Mouse (Mus musculus) CH12.LX (cell line): ENCODE data around the gene Tha1. TPM values are rescaled to one million over a fixed set of nuclear protein-coding genes. Genes with fewer than 3 reads are reported as not detected.

ENCODE experiments used
- DNase-seq: peaks from one replicate; pipeline ENCODE4 v3.0.0-alpha.2; 2013; ENCODE audit errors: extremely low read depth
- H3K27ac ChIP-seq: 2 replicates; pipeline ENCODE4 v1.5.1; 2012; ENCODE audit warnings: low read depth, mild to moderate bottlenecking, control low read depth, moderate library complexity; ENCODE audit not compliant: insufficient read depth
- H3K27me3 ChIP-seq: replicated peaks from 2 replicates; pipeline ENCODE3; 2012; ENCODE audit warnings: inconsistent platforms
- H3K36me3 ChIP-seq, 2 experiments: replicated peaks in 1 of 2; 2 replicates each; pipeline versions ENCODE3 to v1.6.1; 2012; ENCODE audit warnings: inconsistent platforms in 1 of 2, low read length in 1 of 2, mild to moderate bottlenecking in 1 of 2, mixed read lengths in 1 of 2, moderate library complexity in 1 of 2; ENCODE audit not compliant: control insufficient read depth in 1 of 2, insufficient read depth in 1 of 2
- H3K4me1 ChIP-seq, 2 experiments: 2 replicates each; pipeline ENCODE4 v1.6.1; 2012; ENCODE audit warnings: inconsistent platforms in 1 of 2, moderate library complexity in 1 of 2; ENCODE audit not compliant: insufficient read depth in 2 of 2, control insufficient read depth in 1 of 2
- H3K4me2 ChIP-seq: 2 replicates; pipeline ENCODE4 v1.6.1; 2012; ENCODE audit warnings: low read depth, mild to moderate bottlenecking, control low read depth; ENCODE audit not compliant: poor library complexity, insufficient read depth, severe bottlenecking
- H3K4me3 ChIP-seq, 3 experiments: fragments of 150-350 bp in 1 of 3; sonication (generic) in 1 of 3; replicated peaks in 1 of 3; 2 replicates each; pipeline versions ENCODE3 to v1.5.1; 2011 to 2012; ENCODE audit warnings: low read depth in 2 of 3, low read length in 2 of 3, mild to moderate bottlenecking in 2 of 3, moderate library complexity in 2 of 3, control low read depth in 1 of 3, improper control_type of control experiment in 1 of 3, inconsistent platforms in 1 of 3, mixed read lengths in 1 of 3; ENCODE audit not compliant: poor library complexity in 1 of 3
- H3K79me2 ChIP-seq: replicated peaks from 2 replicates; pipeline ENCODE4 v1.6.1; 2012; ENCODE audit warnings: mild to moderate bottlenecking, moderate library complexity; ENCODE audit not compliant: control insufficient read depth, poor library complexity, insufficient read depth, severe bottlenecking; ENCODE audit errors: extremely low read depth
- H3K9ac ChIP-seq: 2 replicates; pipeline ENCODE4 v1.6.1; 2012; ENCODE audit warnings: low read depth, mild to moderate bottlenecking, control low read depth, moderate library complexity; ENCODE audit not compliant: insufficient read depth
- H3K9me3 ChIP-seq: replicated peaks from 2 replicates; pipeline ENCODE3; 2012; ENCODE audit warnings: low read length, inconsistent platforms, mixed read lengths
- BHLHE40 ChIP-seq: IDR thresholded peaks from 2 replicates; pipeline ENCODE4 v1.6.1; 2011; ENCODE audit warnings: mild to moderate bottlenecking, low read depth, low read length, improper control_type of control experiment
- CHD1 ChIP-seq: IDR thresholded peaks from 2 replicates; pipeline ENCODE4 v1.6.1; 2012; ENCODE audit warnings: low read depth, low read length, improper control_type of control experiment, inconsistent platforms
- CHD2 ChIP-seq: IDR thresholded peaks from 2 replicates; pipeline ENCODE4 v1.6.1; 2011; ENCODE audit warnings: low read length, improper control_type of control experiment
- CTCF ChIP-seq, 2 experiments: IDR thresholded peaks in 1 of 2; conservative IDR thresholded peaks in 1 of 2; 2 replicates each; pipeline ENCODE4 v1.5.1; 2011 to 2012; ENCODE audit warnings: low read depth in 2 of 2, low read length in 2 of 2, improper control_type of control experiment in 1 of 2, inconsistent platforms in 1 of 2, mild to moderate bottlenecking in 1 of 2, moderate library complexity in 1 of 2
- E2F4 ChIP-seq: IDR thresholded peaks from 2 replicates; pipeline ENCODE4 v1.6.1; 2011; ENCODE audit warnings: low read depth, low read length, improper control_type of control experiment; ENCODE audit not compliant: insufficient replicate concordance
- ELF1 ChIP-seq: IDR thresholded peaks from 2 replicates; pipeline ENCODE4 v1.6.1; 2014; ENCODE audit warnings: low read depth, mild to moderate bottlenecking, inconsistent platforms, low read length, improper control_type of control experiment
- EP300 ChIP-seq: IDR thresholded peaks from 2 replicates; pipeline ENCODE4 v1.6.1; 2011; ENCODE audit warnings: low read length, improper control_type of control experiment
- ETS1 ChIP-seq: conservative IDR thresholded peaks from 2 replicates; pipeline ENCODE4 v1.6.1; 2012; ENCODE audit warnings: low read depth, mild to moderate bottlenecking, inconsistent platforms, low read length, improper control_type of control experiment, moderate library complexity
- GABPA ChIP-seq: IDR thresholded peaks from 2 replicates; pipeline ENCODE4 v1.6.1; 2012; ENCODE audit warnings: low read depth, low read length, improper control_type of control experiment, inconsistent platforms; ENCODE audit not compliant: insufficient replicate concordance
- HCFC1 ChIP-seq: IDR thresholded peaks from 2 replicates; pipeline ENCODE4 v1.6.1; 2012; ENCODE audit warnings: low read depth, mild to moderate bottlenecking, inconsistent platforms, low read length, improper control_type of control experiment
- IRF4 ChIP-seq: IDR thresholded peaks from 2 replicates; pipeline ENCODE4 v1.6.1; 2014; ENCODE audit warnings: low read depth, mild to moderate bottlenecking, inconsistent platforms, low read length, improper control_type of control experiment
- JUN ChIP-seq: IDR thresholded peaks from 2 replicates; pipeline ENCODE4 v1.6.1; 2011; ENCODE audit warnings: low read depth, mild to moderate bottlenecking, low read length, improper control_type of control experiment, moderate library complexity; ENCODE audit not compliant: insufficient read depth
- JUND ChIP-seq: conservative IDR thresholded peaks from 2 replicates; pipeline ENCODE4 v1.6.1; 2011; ENCODE audit warnings: low read depth, low read length, improper control_type of control experiment
- KAT2A ChIP-seq: IDR thresholded peaks from 2 replicates; pipeline ENCODE4 v1.6.1; 2012; ENCODE audit warnings: low read length, improper control_type of control experiment, inconsistent platforms; ENCODE audit not compliant: insufficient replicate concordance
- MAFK ChIP-seq: IDR thresholded peaks from 2 replicates; pipeline ENCODE4 v1.6.1; 2011; ENCODE audit warnings: low read length, improper control_type of control experiment; ENCODE audit not compliant: insufficient replicate concordance
- MAX ChIP-seq: IDR thresholded peaks from 2 replicates; pipeline ENCODE4 v1.6.1; 2011; ENCODE audit warnings: low read length, improper control_type of control experiment
- MAZ ChIP-seq: IDR thresholded peaks from 2 replicates; pipeline ENCODE4 v1.6.1; 2012; ENCODE audit warnings: low read depth, mild to moderate bottlenecking, inconsistent platforms, low read length, improper control_type of control experiment, moderate library complexity
- MEF2A ChIP-seq: IDR thresholded peaks from 2 replicates; pipeline ENCODE4 v1.6.1; 2014; ENCODE audit warnings: low read depth, mild to moderate bottlenecking, inconsistent platforms, low read length, improper control_type of control experiment, borderline replicate concordance
- MXI1 ChIP-seq: IDR thresholded peaks from 2 replicates; pipeline ENCODE4 v1.6.1; 2011; ENCODE audit warnings: mild to moderate bottlenecking, low read depth, low read length, improper control_type of control experiment
- MYC ChIP-seq: IDR thresholded peaks from 2 replicates; pipeline ENCODE4 v1.6.1; 2011; ENCODE audit warnings: low read depth, mild to moderate bottlenecking, improper control_type of control experiment, low read length
- NELFE ChIP-seq: IDR thresholded peaks from 2 replicates; pipeline ENCODE4 v1.6.1; 2011; ENCODE audit warnings: low read depth, low read length, improper control_type of control experiment
- NRF1 ChIP-seq: IDR thresholded peaks from 2 replicates; pipeline ENCODE4 v1.6.1; 2014; ENCODE audit warnings: low read depth, mild to moderate bottlenecking, inconsistent platforms, low read length, improper control_type of control experiment, moderate library complexity
- PAX5 ChIP-seq: IDR thresholded peaks from 2 replicates; pipeline ENCODE4 v1.6.1; 2012; ENCODE audit warnings: low read length, inconsistent platforms, mixed read lengths
- POLR2A ChIP-seq: IDR thresholded peaks from 2 replicates; pipeline ENCODE4 v1.6.1; 2011; ENCODE audit warnings: low read depth, mild to moderate bottlenecking, improper control_type of control experiment, low read length
- POLR2AphosphoS2 ChIP-seq: IDR thresholded peaks from 2 replicates; pipeline ENCODE4 v1.6.1; 2011; ENCODE audit warnings: low read depth, low read length, improper control_type of control experiment
- RAD21 ChIP-seq: IDR thresholded peaks from 2 replicates; pipeline ENCODE4 v1.6.1; 2011; ENCODE audit warnings: low read depth, mild to moderate bottlenecking, low read length, improper control_type of control experiment, moderate library complexity
- RCOR1 ChIP-seq: conservative IDR thresholded peaks from 2 replicates; pipeline ENCODE4 v1.6.1; 2012; ENCODE audit warnings: low read depth, mild to moderate bottlenecking, inconsistent platforms, low read length, improper control_type of control experiment
- SIN3A ChIP-seq: IDR thresholded peaks from 2 replicates; pipeline ENCODE4 v1.6.1; 2012; ENCODE audit warnings: low read length, improper control_type of control experiment, inconsistent platforms
- SMC3 ChIP-seq: IDR thresholded peaks from 2 replicates; pipeline ENCODE4 v1.6.1; 2011; ENCODE audit warnings: low read depth, low read length, improper control_type of control experiment
- TBP ChIP-seq: conservative IDR thresholded peaks from 2 replicates; pipeline ENCODE4 v1.6.1; 2011; ENCODE audit warnings: low read depth, low read length, improper control_type of control experiment
- TCF12 ChIP-seq: IDR thresholded peaks from 2 replicates; pipeline ENCODE4 v1.6.1; 2014; ENCODE audit warnings: low read depth, mild to moderate bottlenecking, inconsistent platforms, low read length, improper control_type of control experiment
- UBTF ChIP-seq: IDR thresholded peaks from 2 replicates; pipeline ENCODE4 v1.6.1; 2012; ENCODE audit warnings: low read depth, mild to moderate bottlenecking, inconsistent platforms, low read length, improper control_type of control experiment, moderate library complexity
- USF1 ChIP-seq: IDR thresholded peaks from 2 replicates; pipeline ENCODE4 v1.6.1; 2014; ENCODE audit warnings: low read depth, mild to moderate bottlenecking, inconsistent platforms, low read length, improper control_type of control experiment
- USF2 ChIP-seq: conservative IDR thresholded peaks from 2 replicates; pipeline ENCODE4 v1.6.1; 2011; ENCODE audit warnings: low read depth, low read length, improper control_type of control experiment
- ZC3H11A ChIP-seq: IDR thresholded peaks from 2 replicates; pipeline ENCODE4 v1.6.1; 2012; ENCODE audit warnings: low read depth, mild to moderate bottlenecking, inconsistent platforms, low read length, improper control_type of control experiment
- ZKSCAN1 ChIP-seq: IDR thresholded peaks from 2 replicates; pipeline ENCODE4 v1.6.1; 2012; ENCODE audit warnings: low read depth, inconsistent platforms, low read length, improper control_type of control experiment, borderline replicate concordance
- ZMIZ1 ChIP-seq: IDR thresholded peaks from 2 replicates; pipeline ENCODE4 v1.6.1; 2012; ENCODE audit warnings: low read depth, mild to moderate bottlenecking, inconsistent platforms, low read length, improper control_type of control experiment
- ZNF384 ChIP-seq: IDR thresholded peaks from 2 replicates; pipeline ENCODE4 v1.6.1; 2012; ENCODE audit warnings: low read depth, low read length, improper control_type of control experiment, inconsistent platforms
- dilution Hi-C: fragments of 300-500 bp; cut with MboI; formaldehyde crosslinking; loops from 2 replicates; pipeline ENCODE4 v1.14.3; 2020; ENCODE audit warnings: low sequenced_read_pairs; ENCODE audit not compliant: extremely low pct_unique_long_range_greater_than_20kb, extremely low pct_ligation_motif_present
- in situ Hi-C: fragments of 300-500 bp; cut with MboI; formaldehyde crosslinking; loops from 3 replicates; pipeline ENCODE4 v1.14.3; 2019; ENCODE audit warnings: low sequenced_read_pairs, low pct_ligation_motif_present, low pct_unique_long_range_greater_than_20kb, mixed read lengths
- polyA plus RNA-seq: library from polyadenylated mRNA; unstranded; fragments of >175 nt; gene quantifications from 2 replicates; pipeline ENCODE4 v1.2.1, GENCODE M21; 2012; ENCODE audit warnings: low read depth; ENCODE audit not compliant: insufficient read length
- total RNA-seq, 2 experiments: library from RNA; depleted of rRNA; stranded (reverse); fragments of 300-350 nt in 1 of 2; fragments of >200 nt in 1 of 2; gene quantifications; 2 replicates each; pipeline ENCODE4 v1.2.3; 2012 to 2014

Gene Tha1
- total and polyA plus RNA-seq, 3 experiments = not detected

- no peaks in the 10 kb centered on the region for H3K27me3 ChIP-seq
- peak overlapping the region; percentile 23; the same call in 1 of the 2 replicates for H3K27ac ChIP-seq
- TF ChIP-seq ZC3H11A (peak; percentile 42), MAZ (no peak), USF2 (no peak), GABPA (no peak), MEF2A (no peak), RAD21 (peak; percentile 88), JUN (no peak), KAT2A (no peak), HCFC1 (0 out of 2 replicates have a peak, but pooled peaks have one; percentile 15), EP300 (no peak), TBP (no peak), NRF1 (no peak), CHD1 (no peak; the same call in 1 of the 2 replicates), RCOR1 (no peak), MYC (peak; percentile 96), ELF1 (peak; percentile 54; the same call in 1 of the 2 replicates), ETS1 (no peak), E2F4 (no peak), IRF4 (no peak; the same call in 1 of the 2 replicates), CHD2 (no peak), SMC3 (peak; percentile 87), PAX5 (no peak), USF1 (no peak), UBTF (no peak), MAFK (no peak), MXI1 (peak; percentile 96), ZKSCAN1 (no peak), ZMIZ1 (no peak; the same call in none of the 2 replicates), POLR2A (peak; percentile 38; the same call in 1 of the 2 replicates), POLR2AphosphoS2 (peak; percentile 77), SIN3A (peak; percentile 82), BHLHE40 (peak; percentile 44; the same call in 1 of the 2 replicates), JUND (no peak), ZNF384 (no peak), NELFE (0 out of 2 replicates have a peak, but pooled peaks have one; percentile 45), MAX (peak; percentile 95), CTCF (conservative IDR thresholded peaks at IDR 0.05 in 1 of 2, IDR thresholded peaks at IDR 0.05 in 1 of 2; ENCODE audit: low read depth in 2 of 2, low read length in 2 of 2) (peak; percentile 81 to 93), TCF12 (peak; percentile 53; the same call in 1 of the 2 replicates)
- dilution Hi-C loops (no loop called here), in situ Hi-C loops (loop anchor here (10.0 kb wide), 2 partner anchors 110 to 350 kb away; no protein-coding TSS in a partner anchor)
- peaks cover 10 to 57% of the 10 kb centered on the region in 2 experiments for H3K4me1 ChIP-seq
- peak; percentile 80 for DNase-seq
- peaks cover 51% of the 10 kb centered on the region for H3K79me2 ChIP-seq
- peak overlapping the region; percentile 89 for H3K4me2 ChIP-seq
- peak overlapping the region; percentile 65 for H3K9ac ChIP-seq
- no peaks in the 10 kb centered on the region for H3K9me3 ChIP-seq
- H3K4me3 ChIP-seq = peak overlapping the region; percentile 64 to 77 (median 65)
- peaks cover 40 to 54% of the 10 kb centered on the region in 2 experiments for H3K36me3 ChIP-seq
These were observed 49.0 kb downstream of the Tha1 start for GRCm38 (mm10) chr11:117824060-117824969.
